Mouse (Mus musculus): ENCODE measurements around the gene Ano3.

DNA sequence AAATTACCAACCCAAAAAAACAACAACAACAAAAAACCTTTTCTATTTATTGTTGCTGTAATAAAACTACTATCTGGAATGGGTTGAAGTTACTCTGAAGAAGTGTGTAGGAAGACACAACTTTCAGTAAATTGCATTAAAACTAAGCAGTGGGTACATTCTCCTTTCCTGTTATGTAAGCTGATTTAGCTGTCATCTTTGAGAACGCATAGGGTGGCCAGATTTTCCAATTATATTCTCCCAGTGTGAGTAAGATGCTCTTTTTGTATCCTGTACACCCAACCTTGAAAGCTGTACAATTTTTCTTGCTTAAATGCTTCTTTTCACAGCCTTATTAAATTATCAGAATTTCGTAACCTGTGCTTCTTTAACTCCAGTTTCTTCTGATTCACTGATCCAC is 26.1 kb upstream of the Ano3 start:
- TF ChIP-seq POLR2A (IDR thresholded peaks at IDR 0.05; ENCODE audit: extremely low read depth, insufficient read depth, low read length) (no peak), CTCF (IDR thresholded peaks at IDR 0.05; ENCODE audit: extremely low read depth, insufficient read depth, low read length) (no peak)

All from cortical plate, adult 2 months (tissue).